In genomic region chr2:156007888-156008532, GRCm38 (mm10) we compare ENCODE assay signal across 8 mouse cellular contexts. TPM values are rescaled to one million over a fixed set of nuclear protein-coding genes. Genes with fewer than 3 reads are reported as not detected.
DNase-seq lines count a peak whose midpoint lies in the region; ATAC-seq and TF ChIP-seq lines count a peak whose summit lies in the region.

6430550D23Rik (minus strand) TSS chr2:156007977.
Ergic3 (plus strand) TSS chr2:156008045.

- peak within 1 kb of the TSS; percentile 38 for H3K27ac ChIP-seq in CH12.LX (ENCODE audit: insufficient read depth, low read depth)
- H3K27ac ChIP-seq in forebrain, embryonic 11.5 days (ENCODE audit: low read depth, low read length), result peak within 1 kb of the TSS; percentile 44; the same call in 1 of the 2 replicates
- H3K27ac ChIP-seq in heart, embryonic 16.5 days (ENCODE audit: low read length), result peak within 1 kb of the TSS; percentile 78
- peak within 1 kb of the TSS; percentile 83 for H3K27ac ChIP-seq in liver, embryonic 15.5 days (replicated peaks)
- peak within 1 kb of the TSS; percentile 34; the same call in 1 of the 2 replicates for H3K27ac ChIP-seq in neural tube, embryonic 12.5 days

- peak within 1 kb of the TSS; percentile 90 to 97 (median 96) for H3K4me3 ChIP-seq in CH12.LX (replicated peaks in 1 of 3; ENCODE audit: low read depth in 2 of 3, low read length in 2 of 3, poor library complexity in 1 of 3)
- H3K4me3 ChIP-seq in forebrain, embryonic 11.5 days (ENCODE audit: low read depth, low read length), result peak within 1 kb of the TSS; percentile 65
- peak within 1 kb of the TSS; percentile 94 for H3K4me3 ChIP-seq in heart, embryonic 16.5 days (ENCODE audit: low read length)
- H3K4me3 ChIP-seq in liver, embryonic 15.5 days (replicated peaks), result peak within 1 kb of the TSS; percentile 77
- peak within 1 kb of the TSS; percentile 80 for H3K4me3 ChIP-seq in neural tube, embryonic 12.5 days

- ATAC-seq in forebrain, embryonic 11.5 days (replicated peaks; ENCODE audit: low FRiP score), result peak; percentile 99
- peak; percentile 100 for ATAC-seq in heart, embryonic 16.5 days (replicated peaks; ENCODE audit: extremely low read depth, insufficient read depth, low FRiP score)
- peak; percentile 100 for ATAC-seq in liver, embryonic 15.5 days (ENCODE audit: insufficient read depth)
- peak; percentile 99 for ATAC-seq in neural tube, embryonic 12.5 days (ENCODE audit: low FRiP score, low read depth)

- in situ Hi-C loops in CH12.LX (cut with MboI; ENCODE audit: low pct_ligation_motif_present, low pct_unique_long_range_greater_than_20kb, low sequenced_read_pairs), result no loop called here

- peaks cover 5 to 20% of the 10 kb centered on the region in 2 experiments for H3K4me1 ChIP-seq in CH12.LX (ENCODE audit: control insufficient read depth in 1 of 2, insufficient read depth in 2 of 2)
- peaks cover 5% of the 10 kb centered on the region; the same call in 1 of the 2 replicates for H3K4me1 ChIP-seq in forebrain, embryonic 11.5 days (replicated peaks; ENCODE audit: control insufficient read depth, insufficient read depth, low read length)
- peaks cover 11% of the 10 kb centered on the region for H3K4me1 ChIP-seq in heart, embryonic 16.5 days (ENCODE audit: control insufficient read depth, insufficient read depth, low read length)
- peaks cover 24% of the 10 kb centered on the region for H3K4me1 ChIP-seq in liver, embryonic 15.5 days (replicated peaks)
- peaks cover 7% of the 10 kb centered on the region for H3K4me1 ChIP-seq in neural tube, embryonic 12.5 days

- peaks cover 2% of the 10 kb centered on the region for H3K9me3 ChIP-seq in CH12.LX (replicated peaks; ENCODE audit: low read length)
- no peaks in the 10 kb centered on the region for H3K9me3 ChIP-seq in forebrain, embryonic 11.5 days (ENCODE audit: control insufficient read depth, low read length)
- peaks cover 4% of the 10 kb centered on the region; the same call in 1 of the 2 replicates for H3K9me3 ChIP-seq in heart, embryonic 16.5 days (replicated peaks; ENCODE audit: control insufficient read depth, low read length)
- H3K9me3 ChIP-seq in liver, embryonic 15.5 days (replicated peaks), result no peaks in the 10 kb centered on the region
- no peaks in the 10 kb centered on the region for H3K9me3 ChIP-seq in neural tube, embryonic 12.5 days

- TF ChIP-seq EP300 in CH12.LX (IDR thresholded peaks at IDR 0.05; ENCODE audit: low read length), result no peak

- peak within 1 kb of the TSS; percentile 93 for H3K9ac ChIP-seq in CH12.LX (ENCODE audit: insufficient read depth, low read depth)
- peak within 1 kb of the TSS; percentile 67 for H3K9ac ChIP-seq in forebrain, embryonic 11.5 days (ENCODE audit: low read length)
- peak within 1 kb of the TSS; percentile 91 for H3K9ac ChIP-seq in heart, embryonic 16.5 days (ENCODE audit: low read length)
- peak within 1 kb of the TSS; percentile 72 for H3K9ac ChIP-seq in liver, embryonic 15.5 days
- peak within 1 kb of the TSS; percentile 84 for H3K9ac ChIP-seq in neural tube, embryonic 12.5 days

- peaks cover 31 to 44% of the 10 kb centered on the region in 2 experiments for H3K36me3 ChIP-seq in CH12.LX (replicated peaks in 1 of 2; ENCODE audit: control insufficient read depth in 1 of 2, insufficient read depth in 1 of 2, low read length in 1 of 2)
- H3K36me3 ChIP-seq in forebrain, embryonic 11.5 days (ENCODE audit: control insufficient read depth, insufficient read depth, low read length), result peaks cover 11% of the 10 kb centered on the region
- peaks cover 22% of the 10 kb centered on the region for H3K36me3 ChIP-seq in heart, embryonic 16.5 days (ENCODE audit: control insufficient read depth, insufficient read depth)
- H3K36me3 ChIP-seq in liver, embryonic 15.5 days (replicated peaks), result peaks cover 38% of the 10 kb centered on the region
- H3K36me3 ChIP-seq in neural tube, embryonic 12.5 days, result peaks cover 36% of the 10 kb centered on the region

- peaks cover 3% of the 10 kb centered on the region; the same call in 1 of the 2 replicates for H3K79me2 ChIP-seq in CH12.LX (replicated peaks; ENCODE audit: control insufficient read depth, extremely low read depth, insufficient read depth, poor library complexity, severe bottlenecking)

- peak within 1 kb of the TSS; percentile 79 for H3K4me2 ChIP-seq in CH12.LX (ENCODE audit: insufficient read depth, low read depth, poor library complexity, severe bottlenecking)
- H3K4me2 ChIP-seq in forebrain, embryonic 11.5 days (ENCODE audit: low read depth, low read length, severe bottlenecking), result peak within 1 kb of the TSS; percentile 62
- peak within 1 kb of the TSS; percentile 89 for H3K4me2 ChIP-seq in heart, embryonic 16.5 days (ENCODE audit: low read depth, low read length)
- H3K4me2 ChIP-seq in liver, embryonic 15.5 days, result peak within 1 kb of the TSS; percentile 82
- peak within 1 kb of the TSS; percentile 82 for H3K4me2 ChIP-seq in neural tube, embryonic 12.5 days (replicated peaks)

- no peak for TF ChIP-seq CTCF in CH12.LX (conservative IDR thresholded peaks at IDR 0.05 in 1 of 2, IDR thresholded peaks at IDR 0.05 in 1 of 2; ENCODE audit: low read depth in 2 of 2, low read length in 2 of 2)

- no peak for TF ChIP-seq RAD21 in CH12.LX (IDR thresholded peaks at IDR 0.05; ENCODE audit: low read depth, low read length)

- TF ChIP-seq POLR2A in CH12.LX (IDR thresholded peaks at IDR 0.05; ENCODE audit: low read depth, low read length), result peak; percentile 80

- DNase-seq in CH12.LX (ENCODE audit: extremely low read depth), result peak; percentile 99
- DNase-seq in c-Kit-positive CD71-positive TER-119-negative erythroid progenitor cells, embryonic 14.5 days (ENCODE audit: low read depth), result peak; percentile 98
- DNase-seq in forebrain, embryonic 11.5 days (ENCODE audit: low spot score), result peak; percentile 99
- DNase-seq in kidney, postnatal 36 days, result peak; percentile 99
- DNase-seq in telencephalon, adult 2 months (ENCODE audit: low read depth, low spot score), result peak; percentile 95

- dilution Hi-C loops in CH12.LX (cut with MboI; ENCODE audit: extremely low pct_ligation_motif_present, extremely low pct_unique_long_range_greater_than_20kb, low sequenced_read_pairs), result no loop called here

- WGBS in forebrain, embryonic 11.5 days, result under 1% methylated on average over 44 of the region's 45 CpGs
- under 1% methylated on average over 44 of the region's 45 CpGs for WGBS in heart, embryonic 16.5 days
- under 1% methylated on average over 45 of the region's 45 CpGs for WGBS in liver, embryonic 15.5 days (ENCODE audit: insufficient replicate concordance)
- under 1% methylated on average over 45 of the region's 45 CpGs for WGBS in neural tube, embryonic 12.5 days

- no peaks in the 10 kb centered on the region for H3K27me3 ChIP-seq in CH12.LX (replicated peaks)
- no peaks in the 10 kb centered on the region for H3K27me3 ChIP-seq in forebrain, embryonic 11.5 days (ENCODE audit: control insufficient read depth, insufficient read depth, low read length)
- no peaks in the 10 kb centered on the region for H3K27me3 ChIP-seq in heart, embryonic 16.5 days (ENCODE audit: control insufficient read depth, insufficient read depth, low read length)
- H3K27me3 ChIP-seq in liver, embryonic 15.5 days, result no peaks in the 10 kb centered on the region
- H3K27me3 ChIP-seq in neural tube, embryonic 12.5 days (replicated peaks), result no peaks in the 10 kb centered on the region

TF ChIP-seq in CH12.LX, 34 proteins besides CTCF, POLR2A, EP300 and RAD21 (continues in another document):
- no peak for TF ChIP-seq CHD2 (IDR thresholded peaks at IDR 0.05; ENCODE audit: low read length)
- no peak for TF ChIP-seq UBTF (IDR thresholded peaks at IDR 0.05; ENCODE audit: low read depth, low read length)
- no peak for TF ChIP-seq TCF12 (IDR thresholded peaks at IDR 0.05; ENCODE audit: low read depth, low read length)
- 0 out of 2 replicates have a peak, but pooled peaks have one; percentile 3 for TF ChIP-seq MAX (IDR thresholded peaks at IDR 0.05; ENCODE audit: low read length)
- TF ChIP-seq PAX5 (IDR thresholded peaks at IDR 0.05; ENCODE audit: low read length), result no peak
- peak; percentile 99 for TF ChIP-seq NRF1 (IDR thresholded peaks at IDR 0.05; ENCODE audit: low read depth, low read length)
- TF ChIP-seq ZNF384 (IDR thresholded peaks at IDR 0.05; ENCODE audit: low read depth, low read length), result no peak
- TF ChIP-seq ELF1 (IDR thresholded peaks at IDR 0.05; ENCODE audit: low read depth, low read length), result peak; percentile 87
- no peak for TF ChIP-seq USF2 (conservative IDR thresholded peaks at IDR 0.05; ENCODE audit: low read depth, low read length)
- peak; percentile 78 for TF ChIP-seq HCFC1 (IDR thresholded peaks at IDR 0.05; ENCODE audit: low read depth, low read length)
- TF ChIP-seq RCOR1 (conservative IDR thresholded peaks at IDR 0.05; ENCODE audit: low read depth, low read length), result no peak
- no peak for TF ChIP-seq MYC (IDR thresholded peaks at IDR 0.05; ENCODE audit: low read depth, low read length)
- TF ChIP-seq ZMIZ1 (IDR thresholded peaks at IDR 0.05; ENCODE audit: low read depth, low read length), result no peak
- TF ChIP-seq SMC3 (IDR thresholded peaks at IDR 0.05; ENCODE audit: low read depth, low read length), result no peak
- TF ChIP-seq SIN3A (IDR thresholded peaks at IDR 0.05; ENCODE audit: low read length), result peak; percentile 50; the same call in 1 of the 2 replicates
- no peak for TF ChIP-seq KAT2A (IDR thresholded peaks at IDR 0.05; ENCODE audit: insufficient replicate concordance, low read length)
- peak; percentile 59; the same call in 1 of the 2 replicates for TF ChIP-seq NELFE (IDR thresholded peaks at IDR 0.05; ENCODE audit: low read depth, low read length)

RNA-seq across cellular contexts. Expression of gene 6430550D23Rik, which starts in this region (rescaled TPM):
- 1.1 and 1.4 TPM in 2 replicates for total RNA-seq in CH12.LX (2012; rRNA removed)
- 0.78 and 1.1 TPM in 2 replicates for total RNA-seq in CH12.LX (2014; rRNA removed)
- polyA plus RNA-seq in CH12.LX (2012; ENCODE audit: insufficient read length, low read depth), result 0.81 and 1.7 TPM in 2 replicates
- 1.5 and 1.6 TPM in 2 replicates for polyA plus RNA-seq in forebrain, embryonic 11.5 days (2014; fragmentation: Nextera tagmentation; extraction: Ambion mirVana)
- 0.96 and 1.1 TPM in 2 replicates for polyA plus RNA-seq in heart, embryonic 16.5 days (2015; fragmentation: Nextera tagmentation; extraction: Ambion mirVana)
- polyA plus RNA-seq in liver, embryonic 15.5 days (2015; fragmentation: Nextera tagmentation; extraction: Ambion mirVana), result 0.78 and 0.90 TPM in 2 replicates
- polyA plus RNA-seq in neural tube, embryonic 12.5 days (2016; fragmentation: Nextera tagmentation; extraction: Ambion mirVana), result 1.8 and 2.0 TPM in 2 replicates

RNA-seq across cellular contexts. Expression of gene Ergic3, which starts in this region (rescaled TPM):
- total RNA-seq in CH12.LX (2012; rRNA removed) (132 and 136 TPM in 2 replicates), CH12.LX (2014; rRNA removed) (51.6 and 53.0 TPM in 2 replicates)
- 146 and 163 TPM in 2 replicates for polyA plus RNA-seq in CH12.LX (2012; ENCODE audit: insufficient read length, low read depth)
- 169 and 207 TPM in 2 replicates for polyA plus RNA-seq in forebrain, embryonic 11.5 days (2014; fragmentation: Nextera tagmentation; extraction: Ambion mirVana)
- 143 and 162 TPM in 2 replicates for polyA plus RNA-seq in heart, embryonic 16.5 days (2015; fragmentation: Nextera tagmentation; extraction: Ambion mirVana)
- 103 and 122 TPM in 2 replicates for polyA plus RNA-seq in liver, embryonic 15.5 days (2015; fragmentation: Nextera tagmentation; extraction: Ambion mirVana)
- 254 and 257 TPM in 2 replicates for polyA plus RNA-seq in neural tube, embryonic 12.5 days (2016; fragmentation: Nextera tagmentation; extraction: Ambion mirVana)

Comparison
In these comparisons a context has a peak if more than half of its experiments do, and no peak if none do; other contexts are left out.
1. Peak in every context shown above with its lines: DNase-seq, ATAC-seq, H3K4me3 ChIP-seq and H3K27ac ChIP-seq.